Mouse (Mus musculus): ENCODE results near the gene Mfap1b. TPM values are rescaled to one million over a fixed set of nuclear protein-coding genes. Genes with fewer than 3 reads are reported as not detected.

The Mfap1b gene
- total RNA-seq, 2 experiments from 2014 or later: 40.9 to 41.5 TPM

- Histone ChIP-seq H3K27ac (peak within 1 kb of the TSS; percentile 83), H3K4me3 (peak within 1 kb of the TSS; percentile 53)
- DNase-seq (ENCODE audit: extremely low spot score in 1 of 2, low spot score in 2 of 2): peak; percentile 78 to 81
- intact Hi-C loops (cut with DNase I): no loop called here
- no peak for TF ChIP-seq CTCF (IDR thresholded peaks at IDR 0.05)
Observed at GRCm38 (mm10) chr2:121456692-121457642, 16.9 kb downstream of the Mfap1b start, which contains the start of gene Serinc4. Serinc4 (minus strand) TSS chr2:121456781.

DNA sequence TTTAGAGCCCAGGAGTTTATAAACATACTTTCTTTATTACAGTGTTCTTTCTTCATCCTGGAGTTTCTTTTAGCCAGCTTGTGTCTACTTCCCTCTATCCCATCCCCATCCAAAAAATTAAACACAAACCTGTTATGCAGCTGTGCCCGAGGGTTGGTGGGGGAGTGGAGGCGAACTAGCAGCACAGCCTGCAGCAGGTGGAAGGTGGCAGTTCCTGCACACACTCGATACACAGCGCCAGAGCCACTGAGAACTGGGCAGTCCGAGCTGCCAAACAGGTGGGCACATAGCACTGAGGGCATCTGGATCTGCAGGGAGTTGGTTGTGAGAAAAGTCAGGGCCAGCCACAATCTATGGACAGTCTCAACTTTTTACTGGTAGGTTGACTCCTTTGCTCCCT is 18.3 kb downstream of the Mfap1b start:
- TF ChIP-seq CTCF (IDR thresholded peaks at IDR 0.05): no peak
- DNase-seq (ENCODE audit: extremely low spot score in 1 of 2, low spot score in 2 of 2): no peak
- H3K4me3 ChIP-seq: no peak overlapping the region
- no peak overlapping the region for H3K27ac ChIP-seq
- intact Hi-C loops (cut with DNase I): no loop called here

- no peak for DNase-seq (ENCODE audit: extremely low spot score in 1 of 2, low spot score in 2 of 2)
- no peak overlapping the region for H3K27ac ChIP-seq
- intact Hi-C loops (cut with DNase I): no loop called here
- H3K4me3 ChIP-seq: no peak overlapping the region
- no peak for TF ChIP-seq CTCF (IDR thresholded peaks at IDR 0.05)
Observed at GRCm38 (mm10) chr2:121453917-121454316, 19.9 kb downstream of the Mfap1b start.

GRCm38 (mm10) chr2:121452990-121453389 is 20.9 kb downstream of the Mfap1b start, which contains the start of gene Hypk:
Hypk (plus strand) TSS chr2:121453290.
- no peak for TF ChIP-seq CTCF (IDR thresholded peaks at IDR 0.05)
- no peak for DNase-seq (ENCODE audit: extremely low spot score in 1 of 2, low spot score in 2 of 2)
- intact Hi-C loops (cut with DNase I): no loop called here
- Histone ChIP-seq H3K27ac (0 out of 2 replicates have a peak within 1 kb of the TSS, but pooled peaks have one; percentile 6), H3K4me3 (no peak within 1 kb of the TSS)

GRCm38 (mm10) chr2:121452361-121452760 is 21.5 kb downstream of the Mfap1b start:
- no peak for DNase-seq (ENCODE audit: extremely low spot score in 1 of 2, low spot score in 2 of 2)
- intact Hi-C loops (cut with DNase I): no loop called here
- no peak overlapping the region for H3K27ac ChIP-seq
- TF ChIP-seq CTCF (IDR thresholded peaks at IDR 0.05): no peak
- no peak overlapping the region for H3K4me3 ChIP-seq

GRCm38 (mm10) chr2:121450093-121450492 is 23.8 kb downstream of the Mfap1b start:
- intact Hi-C loops (cut with DNase I): no loop called here
- TF ChIP-seq CTCF (IDR thresholded peaks at IDR 0.05): no peak; the same call in 1 of the 2 replicates
- no peak for DNase-seq (ENCODE audit: extremely low spot score in 1 of 2, low spot score in 2 of 2)
- H3K4me3 ChIP-seq: peak overlapping the region; percentile 100
- H3K27ac ChIP-seq: peak overlapping the region; percentile 98

GRCm38 (mm10) chr2:121449545-121450011 is 24.3 kb downstream of the Mfap1b start:
- intact Hi-C loops (cut with DNase I): no loop called here
- peak; percentile 43 to 48 for DNase-seq (ENCODE audit: extremely low spot score in 1 of 2, low spot score in 2 of 2)
- TF ChIP-seq CTCF (IDR thresholded peaks at IDR 0.05): no peak
- H3K27ac ChIP-seq: peak overlapping the region; percentile 98
- H3K4me3 ChIP-seq: peak overlapping the region; percentile 100

DNA sequence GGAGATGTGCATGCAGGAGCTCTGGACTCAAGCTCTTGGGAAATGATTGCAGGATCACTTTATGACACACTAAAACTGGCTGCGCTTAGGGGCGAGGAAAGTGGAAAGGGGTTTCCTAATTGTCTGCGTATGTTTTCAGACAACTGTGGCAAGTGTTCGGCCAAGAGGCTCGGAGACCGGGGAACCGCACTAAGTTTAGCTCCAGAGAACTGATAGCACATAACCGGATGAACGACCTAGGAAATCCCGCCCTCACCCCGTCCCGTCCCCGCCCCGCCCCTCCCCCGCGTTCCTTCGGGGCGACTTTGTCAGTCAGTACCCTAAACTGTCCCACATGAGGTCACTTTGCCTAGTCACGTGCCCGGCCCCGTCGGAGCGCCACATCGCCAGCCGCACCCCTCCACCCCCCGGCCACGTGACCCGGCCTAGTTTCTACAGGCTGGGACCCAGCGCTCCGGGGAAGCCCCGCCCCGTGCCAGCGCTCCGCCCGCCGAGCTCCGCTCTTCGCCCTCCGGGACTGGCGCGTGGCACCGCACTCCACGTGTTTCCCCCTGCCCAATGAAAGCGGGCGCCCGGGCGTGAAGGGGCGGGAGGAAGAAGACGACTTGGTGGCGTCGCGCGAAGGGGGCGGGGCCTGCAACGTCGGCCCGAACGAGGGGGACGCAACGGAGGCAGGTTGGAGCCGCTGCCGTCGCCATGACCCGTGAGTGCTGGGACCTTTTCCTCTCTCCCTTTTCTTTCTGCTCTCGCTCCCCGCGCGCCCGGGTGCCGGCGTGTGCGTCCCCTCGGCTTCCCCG is 24.9 kb downstream of the Mfap1b start, which contains the start of gene Serf2:
TSS of gene Serf2 (plus strand) at position 457 of the 797 bp plus-strand sequence.
- DNase-seq (ENCODE audit: extremely low spot score in 1 of 2, low spot score in 2 of 2): peak; percentile 98 to 99
- intact Hi-C loops (cut with DNase I): no loop called here
- TF ChIP-seq CTCF (IDR thresholded peaks at IDR 0.05): no peak
- Histone ChIP-seq H3K4me3 (peak within 1 kb of the TSS; percentile 100), H3K27ac (peak within 1 kb of the TSS; percentile 98)

- intact Hi-C loops (cut with DNase I): no loop called here
- TF ChIP-seq CTCF (IDR thresholded peaks at IDR 0.05): peak; percentile 40
- H3K4me3 ChIP-seq: 0 out of 2 replicates have a peak overlapping the region, but pooled peaks have one; percentile 17
- H3K27ac ChIP-seq: peak overlapping the region; percentile 9; the same call in 1 of the 2 replicates
- DNase-seq (ENCODE audit: extremely low spot score in 1 of 2, low spot score in 2 of 2): no peak
Observed at GRCm38 (mm10) chr2:121448136-121448535, 25.7 kb downstream of the Mfap1b start.

DNA sequence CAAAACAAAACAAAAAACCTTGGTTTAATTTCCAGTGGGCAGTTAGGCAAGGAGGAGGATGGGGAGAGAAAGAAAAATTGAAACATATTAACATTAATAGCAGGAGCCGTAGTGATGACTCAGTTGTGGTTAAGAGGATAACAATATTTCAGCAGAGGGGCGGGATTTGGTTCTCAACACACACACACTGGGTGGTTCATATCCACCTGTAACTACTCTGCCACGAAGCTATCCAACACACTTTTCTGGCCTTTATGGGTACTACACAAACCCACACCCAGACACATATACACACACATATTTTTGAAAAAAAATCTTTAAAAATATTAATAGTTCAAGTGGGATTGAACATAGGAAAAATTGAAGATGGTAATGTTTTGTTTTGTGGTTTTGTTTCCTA is 26.9 kb downstream of the Mfap1b start:
- no peak overlapping the region for H3K4me3 ChIP-seq
- no peak for TF ChIP-seq CTCF (IDR thresholded peaks at IDR 0.05)
- DNase-seq (ENCODE audit: extremely low spot score in 1 of 2, low spot score in 2 of 2): no peak
- intact Hi-C loops (cut with DNase I): no loop called here
- no peak overlapping the region for H3K27ac ChIP-seq

- Histone ChIP-seq H3K4me3 (no peak overlapping the region), H3K27ac (no peak overlapping the region)
- no peak for DNase-seq (ENCODE audit: extremely low spot score in 1 of 2, low spot score in 2 of 2)
- TF ChIP-seq CTCF (IDR thresholded peaks at IDR 0.05): no peak
- intact Hi-C loops (cut with DNase I): no loop called here
Observed at GRCm38 (mm10) chr2:121446506-121446905, 27.4 kb downstream of the Mfap1b start.

All from left cerebral cortex, adult 2 months (tissue).